Mouse (Mus musculus) layer of hippocampus, postnatal 36 days (tissue): ENCODE results near the gene Ttyh3. TPM values are rescaled to one million over a fixed set of nuclear protein-coding genes. Genes with fewer than 3 reads are reported as not detected.

Experiments
- DNase-seq, 2 experiments: peaks; one replicate each; pipeline ENCODE4 v3.0.0; 2022
- total RNA-seq, 2 experiments: library from RNA; stranded (reverse); gene quantifications; 2 replicates each; pipeline ENCODE4 v1.2.3; 2021

Gene Ttyh3
- total RNA-seq, 2 experiments from 2014 or later = 191 to 221 TPM

DNA sequence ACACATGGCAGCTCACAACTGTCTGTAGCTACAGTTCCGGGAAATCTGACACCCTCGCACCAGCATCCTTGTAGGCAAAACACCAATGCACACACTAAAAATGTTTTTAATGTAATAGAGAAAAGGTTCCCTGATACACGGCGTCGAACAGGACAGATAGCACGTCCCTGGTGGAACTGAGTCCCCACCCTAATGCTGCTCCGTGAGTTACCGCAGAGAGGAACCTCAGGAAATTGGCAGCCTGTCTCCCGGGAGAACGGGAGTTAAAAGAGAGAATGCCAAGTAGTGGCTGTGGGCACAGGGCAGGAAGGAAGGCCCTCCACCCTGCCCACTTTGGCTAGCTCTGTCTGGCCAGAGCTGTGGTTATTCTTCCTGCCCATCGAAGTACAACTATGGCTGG is 2.4 kb upstream of the Ttyh3 start:
- no peak for DNase-seq

DNA sequence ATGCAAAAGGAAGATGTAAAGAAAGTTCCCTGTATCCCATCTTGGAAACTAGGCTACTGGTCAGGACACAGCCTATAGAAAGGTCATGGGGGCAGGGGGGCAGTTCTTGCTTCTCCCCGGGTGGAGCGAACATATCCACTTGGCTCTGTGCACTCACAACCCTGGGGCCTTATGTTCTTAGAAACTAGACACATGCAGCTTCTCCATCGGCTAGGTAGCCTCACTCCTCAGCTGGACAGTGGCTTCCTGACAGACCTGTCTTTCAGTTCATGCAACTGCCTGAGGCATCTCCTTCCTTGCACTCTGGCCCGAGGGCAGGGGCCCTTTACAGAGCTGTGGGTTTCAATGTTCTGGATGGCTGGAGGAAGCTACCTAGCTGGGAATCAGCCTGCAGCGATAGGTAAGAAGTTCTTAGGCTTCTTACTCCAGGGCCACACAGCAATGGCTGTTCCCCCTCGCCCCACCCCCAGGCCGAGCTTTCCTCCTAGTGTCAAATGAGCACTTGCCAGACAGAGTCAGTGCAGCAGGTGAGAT is 1.1 kb upstream of the Ttyh3 start:
- DNase-seq = no peak

DNA sequence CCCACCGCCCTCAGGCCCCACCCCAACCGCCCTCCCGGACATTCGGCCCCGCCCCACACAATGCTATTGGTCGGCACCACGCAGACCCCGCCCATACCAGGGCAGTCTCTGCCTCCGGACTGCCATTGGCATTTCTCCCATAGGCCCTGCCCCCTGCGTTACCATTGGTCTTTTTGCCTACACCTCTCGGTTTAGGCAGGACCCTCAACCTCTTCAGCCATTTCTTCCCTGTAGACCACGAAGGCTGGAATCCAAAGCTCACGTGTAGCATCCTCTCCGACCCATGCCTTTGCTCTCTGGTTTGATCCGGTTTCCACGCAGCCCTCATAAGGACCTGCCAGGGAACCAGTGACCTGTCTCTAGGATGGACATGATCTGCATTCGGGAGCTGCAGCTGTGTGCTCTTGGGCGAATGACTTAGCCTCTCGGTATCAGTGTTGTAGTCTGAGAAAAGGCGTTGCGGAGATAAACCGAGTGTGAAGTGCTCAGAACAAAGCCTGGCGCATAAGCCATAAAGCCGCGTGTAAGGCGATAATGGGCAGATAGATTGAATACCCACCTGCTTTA is 353 bp upstream of the Ttyh3 start:
- peak; percentile 95 to 96 for DNase-seq

DNA sequence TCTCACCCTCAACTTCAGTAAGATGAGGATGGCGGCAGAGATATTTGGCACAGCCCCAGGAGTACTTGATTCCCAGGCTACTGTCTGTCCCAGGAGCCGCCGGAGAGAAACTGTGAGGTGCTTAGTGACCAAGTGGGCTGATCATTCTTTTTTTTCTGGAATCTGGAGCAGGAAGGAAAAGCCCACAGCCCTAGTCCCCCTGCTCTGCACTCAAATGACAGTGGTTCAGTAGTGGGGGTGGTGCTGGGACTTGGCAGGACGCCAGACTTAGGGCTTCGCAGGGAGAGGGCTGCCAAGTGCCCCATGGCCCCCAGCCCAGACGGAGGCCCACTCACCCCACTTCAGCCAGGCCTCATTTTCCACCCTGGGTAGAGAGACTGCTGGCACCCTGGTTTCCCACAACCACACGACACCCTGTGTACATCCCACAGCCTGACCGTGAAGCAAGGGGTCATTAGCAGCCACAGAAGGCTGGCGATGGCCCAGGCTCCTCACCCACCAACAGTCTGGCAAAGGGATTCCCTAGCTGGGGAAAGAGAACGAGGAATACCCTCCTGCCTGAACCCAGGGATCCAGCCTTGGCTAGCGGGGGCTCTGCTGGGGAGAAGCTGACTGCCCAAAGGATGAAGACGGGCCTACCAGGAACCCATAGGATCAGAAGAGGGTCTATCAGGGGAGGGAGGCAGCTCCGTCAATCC is 861 bp downstream of the Ttyh3 start:
- peak; percentile 68 to 69 for DNase-seq

DNA sequence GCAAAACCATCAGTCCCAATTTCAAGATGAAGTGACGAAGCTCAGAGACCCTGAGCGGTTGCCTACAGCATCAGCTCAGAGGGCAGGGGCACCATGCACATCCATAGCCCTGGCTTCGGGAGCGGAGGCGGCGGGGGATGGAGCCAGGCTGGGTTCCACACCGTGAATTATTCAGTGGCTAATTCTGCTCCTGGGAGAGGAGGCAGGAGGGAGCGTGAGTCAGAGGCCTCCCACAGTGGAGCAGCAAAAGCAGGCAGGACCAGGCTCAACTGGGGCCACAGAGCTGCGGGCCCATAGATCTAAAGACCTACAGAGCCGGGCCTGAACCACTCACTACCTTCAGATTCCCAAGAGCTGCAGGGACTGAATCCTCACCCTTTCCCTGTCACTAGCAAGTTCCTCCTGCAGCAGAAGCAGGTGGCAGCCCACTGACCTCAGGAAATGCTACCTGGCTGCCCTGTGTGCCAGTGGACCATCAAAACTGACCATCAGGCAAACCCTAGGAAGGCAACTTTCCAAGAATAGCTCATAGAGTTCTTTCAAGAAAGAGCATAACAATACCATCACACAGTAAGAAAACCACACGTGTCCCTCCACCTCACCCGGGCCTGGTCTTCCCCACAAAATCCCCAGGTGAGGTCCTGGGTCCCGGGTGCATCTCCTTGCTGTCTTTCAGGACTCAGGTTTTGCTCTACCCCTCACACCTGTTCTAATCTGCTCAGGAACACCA is 1.6 kb downstream of the Ttyh3 start:
- DNase-seq = peak; percentile 60 to 67

DNA sequence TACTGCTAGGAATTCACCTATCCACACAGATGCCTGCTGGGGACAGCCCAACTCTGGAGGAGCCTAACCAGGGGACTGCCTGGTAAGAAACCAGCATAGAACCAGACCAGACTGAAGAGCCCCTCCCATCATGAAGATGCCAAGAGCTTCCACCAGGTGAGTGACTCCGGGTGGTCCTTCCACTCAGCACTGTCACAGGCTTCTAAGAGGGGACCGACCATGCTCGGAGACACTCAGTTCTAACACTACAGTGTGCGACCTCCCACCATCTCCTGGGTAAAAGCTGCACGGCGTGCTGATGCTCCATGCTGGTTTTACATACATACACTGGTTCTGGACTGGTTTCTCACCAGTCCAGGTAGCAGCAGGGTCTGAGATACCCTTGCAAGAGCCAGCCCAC is 2.7 kb downstream of the Ttyh3 start:
- no peak for DNase-seq

DNA sequence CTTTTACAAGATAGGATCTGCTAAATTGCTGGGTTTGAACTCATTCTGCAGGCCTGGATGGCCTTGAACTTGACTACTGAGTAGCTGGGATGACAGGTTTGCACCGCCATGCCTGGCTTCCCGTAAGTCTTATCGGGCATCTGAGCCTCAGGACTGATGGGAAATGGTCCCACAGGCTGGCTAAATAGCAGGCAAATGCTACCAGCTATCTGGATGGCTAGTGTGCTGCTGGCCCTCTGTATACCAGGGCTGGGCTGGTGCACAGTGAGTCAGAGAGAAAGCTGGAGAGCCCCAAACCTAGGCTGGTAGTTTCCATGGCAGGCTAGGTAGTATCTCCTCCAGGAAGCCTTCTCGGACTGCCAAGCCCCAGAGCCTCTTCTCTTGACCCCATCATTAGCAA is 3.4 kb downstream of the Ttyh3 start:
- no peak for DNase-seq

DNA sequence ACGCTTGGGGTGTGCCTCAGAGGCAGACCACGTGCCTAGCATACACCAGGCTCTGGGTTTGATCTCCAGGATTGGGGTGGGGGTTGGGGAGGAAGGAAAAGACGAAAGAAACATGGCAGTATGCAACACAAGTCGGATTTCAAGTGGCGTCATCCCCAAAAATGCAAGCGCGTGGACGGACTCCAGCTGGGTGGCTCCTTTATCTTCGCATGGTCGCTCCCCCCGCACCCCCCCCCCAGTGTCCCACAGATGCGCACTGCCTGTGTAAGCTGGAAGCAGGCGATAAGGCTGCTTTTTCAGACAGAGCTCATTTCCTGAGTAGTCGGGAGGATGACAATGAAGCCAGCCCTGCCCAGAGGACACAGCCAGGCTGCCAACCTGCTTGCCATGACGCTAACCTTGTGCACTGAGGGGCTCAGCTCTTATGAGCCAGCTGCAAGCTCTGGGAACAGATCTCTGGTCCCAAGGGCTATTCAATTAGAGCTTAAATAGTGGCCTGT is 4.1 kb downstream of the Ttyh3 start:
- no peak for DNase-seq

DNA sequence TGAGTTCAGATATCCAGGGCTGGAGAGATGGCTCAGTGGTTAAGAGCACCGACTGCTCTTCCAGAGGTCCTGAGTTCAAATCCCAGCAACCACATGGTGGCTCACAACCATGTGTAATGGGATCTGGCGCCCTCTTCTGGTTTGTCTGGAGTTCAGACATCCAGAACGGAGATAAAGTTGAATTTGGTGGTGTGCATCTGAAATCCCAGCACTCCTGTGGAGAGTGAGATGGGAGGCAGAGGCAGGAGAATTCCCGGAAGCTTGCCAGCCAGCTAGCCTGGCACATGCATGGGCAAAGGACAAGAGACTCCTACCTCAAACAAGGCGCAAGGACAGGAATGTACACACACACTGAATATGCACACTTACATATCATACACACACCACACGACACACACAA is 4.6 kb downstream of the Ttyh3 start:
- no peak for DNase-seq

DNA sequence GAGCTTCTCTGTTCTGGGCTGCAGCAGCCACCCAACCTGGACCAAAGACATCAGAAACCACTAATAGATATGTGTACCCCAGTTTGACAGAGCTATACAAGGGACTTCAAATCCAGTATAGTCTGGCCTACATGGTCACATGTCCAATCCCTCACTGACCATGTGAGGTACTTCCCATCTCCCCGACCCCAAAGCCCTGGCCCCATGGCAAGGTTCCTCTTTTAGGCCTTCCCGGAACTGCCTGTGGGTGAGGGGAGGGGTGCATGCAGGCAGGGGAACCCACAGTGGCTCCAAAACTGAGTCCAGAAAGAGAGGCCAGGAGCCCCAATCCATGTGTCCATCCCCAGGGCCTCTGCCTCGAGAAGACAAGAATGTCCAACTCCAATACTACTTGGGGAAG is 6.8 kb downstream of the Ttyh3 start:
- DNase-seq = no peak

DNA sequence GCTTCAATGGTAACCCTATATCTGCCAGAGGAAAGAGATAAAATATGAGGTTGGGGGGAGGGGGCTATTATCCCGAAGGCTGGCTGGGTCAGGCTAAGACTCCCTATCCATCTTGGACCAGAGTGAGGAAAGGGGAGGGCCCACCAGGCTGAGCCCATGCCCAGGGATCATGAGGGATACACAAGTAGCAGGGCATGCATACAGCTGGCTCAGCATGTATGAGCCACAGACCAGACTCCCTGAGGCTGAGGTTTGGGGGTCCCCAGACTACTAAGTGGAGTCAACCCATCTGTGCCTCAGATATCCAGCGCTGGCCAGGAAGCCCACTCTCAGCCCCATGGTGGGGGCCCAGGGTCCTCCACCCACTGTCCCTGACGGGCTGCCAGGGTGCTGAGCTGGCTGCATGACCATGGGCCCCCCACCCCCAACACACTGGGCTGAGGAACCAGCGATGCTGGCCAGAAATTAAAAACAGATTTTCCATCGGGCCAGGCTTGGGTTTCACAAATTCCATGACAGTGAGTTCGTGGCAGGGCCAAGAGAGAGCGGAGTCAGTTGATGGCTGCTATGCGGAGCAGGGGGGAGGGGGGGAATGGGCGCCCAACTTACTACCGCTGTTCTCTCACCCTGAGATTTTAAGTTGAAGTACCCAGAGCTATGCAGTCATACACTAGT is 7.4 kb downstream of the Ttyh3 start:
- no peak for DNase-seq

DNA sequence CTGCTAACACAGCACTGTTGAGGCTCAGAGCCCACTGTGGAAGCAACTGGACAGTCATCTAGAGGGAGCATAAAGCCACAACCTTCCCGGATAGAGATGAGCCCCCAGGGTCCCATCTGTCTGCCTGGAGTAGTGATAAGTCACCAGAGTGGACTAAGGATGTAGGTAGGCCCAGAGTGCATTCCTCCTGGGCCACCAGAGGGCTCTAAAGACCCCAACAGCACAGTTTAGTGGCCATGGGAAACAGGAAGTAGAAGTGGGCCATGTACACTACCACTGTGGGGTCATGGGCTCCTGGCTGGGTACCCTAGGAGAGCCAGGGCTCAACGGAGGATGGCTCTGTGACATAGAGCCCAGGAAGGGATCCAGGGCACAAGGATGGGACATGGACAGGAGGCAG is 8.0 kb downstream of the Ttyh3 start:
- no peak for DNase-seq

DNA sequence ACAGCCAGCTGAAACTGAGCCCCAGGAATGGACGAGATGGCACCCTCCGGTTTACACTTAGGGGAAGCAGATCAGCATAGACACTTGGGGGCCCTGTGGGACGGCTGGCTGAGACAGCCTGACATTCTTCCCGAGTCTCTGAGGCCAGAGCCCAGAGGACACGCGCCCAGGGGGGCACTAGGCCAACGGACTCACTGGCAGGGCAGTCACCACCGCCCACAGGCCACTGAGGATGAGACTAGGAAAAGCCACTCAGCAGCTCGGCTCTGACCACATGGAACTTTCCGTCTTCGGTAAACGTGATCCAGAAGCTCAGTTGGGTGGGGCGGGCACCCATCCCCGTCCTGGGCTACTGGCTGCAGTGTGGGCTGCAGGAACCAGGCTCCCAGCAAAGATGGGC is 9.0 kb downstream of the Ttyh3 start:
- DNase-seq = no peak

DNA sequence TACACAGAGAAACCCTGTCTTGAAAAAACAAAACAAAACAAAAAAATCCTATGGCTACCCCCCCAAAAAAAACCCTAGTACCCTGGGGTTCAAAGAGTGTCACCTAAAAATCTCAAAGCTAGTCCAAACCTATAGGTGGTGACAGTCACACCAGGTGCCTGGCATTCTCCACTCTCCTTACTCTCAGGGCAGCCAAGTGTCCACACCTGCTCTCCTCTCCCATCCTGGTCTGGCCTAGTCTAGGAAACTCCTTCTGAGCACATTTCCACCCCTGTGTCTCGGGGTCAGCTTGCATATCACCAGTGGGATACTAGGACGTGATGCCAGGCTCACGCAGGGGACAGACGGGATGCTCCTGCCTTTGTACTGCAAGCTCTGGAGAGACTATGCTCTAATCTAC is 9.5 kb downstream of the Ttyh3 start:
- no peak for DNase-seq

DNA sequence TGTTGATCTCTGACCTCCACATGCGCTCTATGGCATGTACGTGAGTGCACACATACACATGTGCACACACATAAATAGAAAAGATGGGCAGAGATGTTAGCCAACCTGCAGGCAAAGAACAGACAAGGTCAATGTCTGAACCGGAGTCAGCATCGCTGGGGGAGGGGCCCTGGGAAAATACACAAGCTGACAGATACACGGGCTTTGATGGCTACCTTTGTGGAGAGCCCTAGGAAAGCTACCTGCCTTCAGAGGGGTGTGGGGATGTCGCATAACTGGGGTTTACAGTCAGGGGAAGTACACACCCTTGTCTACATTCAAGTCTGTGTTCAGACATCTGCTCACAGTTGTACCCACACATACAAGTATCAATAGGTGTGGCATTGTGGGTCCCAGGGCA is 10.3 kb downstream of the Ttyh3 start:
- DNase-seq = no peak

DNA sequence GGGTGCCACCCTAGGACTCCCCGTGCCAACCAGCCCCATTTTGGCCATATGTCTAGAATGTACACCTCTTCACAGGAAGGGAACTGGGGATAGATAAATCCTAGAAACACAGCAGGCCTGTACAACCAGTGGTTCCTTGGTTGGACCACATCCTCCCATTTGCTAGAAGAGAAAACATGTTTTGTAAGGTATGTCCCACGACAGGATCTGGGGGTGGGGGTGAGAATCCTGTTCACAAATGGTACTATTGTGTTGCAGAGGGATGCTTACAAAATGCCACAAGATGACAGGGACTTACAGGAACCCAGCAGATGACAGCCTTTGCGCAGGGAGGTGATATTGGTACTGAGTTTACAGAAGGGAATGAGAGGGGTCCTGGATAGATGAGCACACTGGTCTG is 10.8 kb downstream of the Ttyh3 start:
- no peak for DNase-seq

DNA sequence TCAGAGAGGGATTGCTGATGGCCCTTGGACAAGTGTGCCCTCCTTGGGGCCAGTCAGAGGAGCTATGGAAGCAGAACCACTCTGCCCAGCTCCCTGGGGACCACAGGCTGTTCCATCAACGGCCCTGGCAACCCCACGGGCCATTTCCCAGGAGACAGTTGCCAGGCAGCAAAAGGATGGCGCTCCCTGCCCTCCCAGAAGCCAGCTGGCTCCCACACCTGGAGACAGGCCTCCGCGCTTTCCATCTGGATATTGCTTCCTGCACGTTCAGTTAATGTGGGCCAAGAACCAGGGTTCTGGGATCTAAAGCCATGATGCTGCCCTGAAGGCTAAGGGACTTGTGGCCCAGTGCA is 11.8 kb downstream of the Ttyh3 start:
- DNase-seq = peak; percentile 65 to 78

DNA sequence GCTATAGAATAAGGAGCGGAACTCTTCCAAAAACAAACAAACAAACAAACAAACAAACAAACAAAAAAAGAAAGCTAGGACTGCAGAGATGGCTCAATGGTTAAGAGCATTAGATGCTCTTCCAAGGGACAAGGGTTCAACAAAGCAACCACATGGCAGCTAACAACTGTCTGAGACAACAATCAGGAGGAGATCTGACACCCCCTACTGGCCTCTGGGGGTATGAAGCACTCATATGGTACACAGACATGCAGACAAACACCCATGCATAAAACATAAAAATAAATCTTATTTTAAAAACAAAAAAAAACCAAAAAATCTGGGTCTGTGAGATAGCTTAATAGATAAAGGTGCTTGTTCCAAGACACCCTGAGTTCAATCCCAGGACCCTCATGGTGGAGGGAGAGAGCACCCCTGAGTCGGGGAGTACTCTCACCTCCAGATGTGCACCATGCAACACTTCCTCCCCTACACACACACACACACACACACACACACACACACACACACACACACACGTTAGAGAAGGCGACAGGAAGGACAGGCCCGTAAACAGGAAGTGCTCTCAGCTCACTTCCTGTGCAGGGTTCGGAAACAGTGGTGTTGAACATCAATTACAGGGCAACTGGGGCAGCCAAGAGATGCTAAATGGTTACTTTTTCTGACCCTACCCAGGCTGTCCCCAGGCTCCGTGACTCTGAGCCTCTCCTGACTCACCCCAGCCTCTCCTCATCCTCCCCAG is 12.3 kb downstream of the Ttyh3 start:
- no peak for DNase-seq

DNA sequence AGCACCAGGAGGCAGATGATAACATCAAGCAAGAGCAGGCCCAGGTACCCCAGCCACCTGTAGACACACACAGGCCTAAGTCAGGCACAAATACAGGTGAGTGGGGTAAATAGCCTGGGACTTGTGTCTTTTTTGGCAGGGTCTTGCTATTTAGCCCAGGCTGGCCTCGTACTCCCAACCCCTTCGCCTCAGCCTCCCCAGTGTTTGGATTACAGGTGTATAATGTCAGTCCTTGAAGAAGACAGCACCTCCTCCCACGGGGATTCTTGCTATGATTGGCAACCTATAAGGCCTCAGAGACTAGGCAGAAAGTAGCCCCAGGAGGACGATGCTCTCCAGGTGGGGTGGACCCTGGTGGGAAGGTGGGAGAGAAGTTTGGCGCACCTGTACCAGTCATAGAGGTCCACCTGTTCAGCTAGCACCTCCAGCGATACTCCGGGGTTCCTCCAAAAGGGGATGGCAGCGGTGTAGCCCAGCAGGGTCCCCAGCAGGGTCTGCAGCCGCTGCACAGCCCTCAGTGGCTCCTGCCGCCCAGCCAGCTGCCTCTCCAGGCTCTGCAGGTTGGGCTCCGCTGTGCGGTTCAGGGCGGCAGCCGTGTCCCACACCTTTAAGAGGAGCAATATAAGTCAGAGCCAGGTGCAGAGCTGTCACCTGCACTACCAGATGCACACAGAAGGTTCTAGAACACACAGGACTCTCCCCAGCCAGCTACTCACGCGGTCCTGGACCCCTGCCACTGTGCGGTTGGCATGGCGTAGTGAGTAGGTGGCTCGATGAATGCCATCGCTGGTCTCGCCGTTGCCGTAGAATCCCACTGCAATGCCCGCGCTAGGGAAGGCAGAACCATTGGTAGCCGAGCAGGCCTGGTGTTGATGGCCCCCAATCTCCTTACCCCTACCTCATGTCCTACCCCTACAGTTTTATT is 13.8 kb downstream of the Ttyh3 start:
- no peak for DNase-seq

DNA sequence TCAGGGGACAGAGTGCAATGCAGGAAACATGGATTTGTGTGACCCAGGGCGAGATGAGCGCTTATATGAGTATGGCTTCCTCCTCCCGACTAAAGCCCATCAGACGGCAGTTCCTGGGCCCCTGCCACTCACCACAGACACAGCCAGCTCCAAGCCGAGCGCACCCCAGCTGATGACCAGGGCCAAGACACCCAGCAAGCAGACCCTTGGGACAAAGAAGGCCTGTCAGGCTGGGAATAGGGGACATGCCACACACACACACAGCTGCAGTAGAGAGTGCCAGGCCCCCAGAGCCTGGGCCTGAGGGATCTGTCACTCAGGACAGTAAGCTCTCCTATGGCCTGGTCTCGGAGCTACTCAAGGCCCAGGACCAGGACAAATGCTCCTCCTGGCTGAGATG is 15.4 kb downstream of the Ttyh3 start:
- DNase-seq = no peak

DNA sequence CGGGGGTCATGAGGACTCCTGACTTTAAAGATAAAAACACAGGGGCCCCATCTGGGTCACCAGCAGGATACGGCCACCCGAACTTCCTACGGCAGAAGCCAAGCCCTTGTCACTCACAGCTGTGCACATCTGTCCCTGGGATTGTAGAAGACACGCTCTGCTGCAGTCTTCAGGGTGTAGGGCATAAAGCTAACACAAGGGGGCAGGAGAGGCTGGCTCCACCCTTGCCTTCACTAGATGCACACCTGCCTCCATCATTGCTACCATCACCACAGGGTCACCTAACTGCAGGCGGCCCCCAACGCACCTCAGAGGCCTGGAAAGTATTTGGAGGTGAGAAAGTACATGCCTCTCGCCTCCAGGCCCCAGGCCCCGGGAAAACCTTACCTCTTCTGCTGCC is 19.8 kb downstream of the Ttyh3 start:
- DNase-seq = no peak
